Mouse (Mus musculus): ENCODE data around the gene Vangl1.
"Not testable (repeated sequence)": the region's sequence is repeated elsewhere in the genome, so short reads cannot be mapped to it uniquely, and the experiment has no call there.

Gene Vangl1

GRCm38 (mm10) chr3:102169197-102169905, 35.1 kb downstream of the Vangl1 start:
- DNase-seq (ENCODE audit: low spot score), result no peak

- peak; percentile 35 for DNase-seq (ENCODE audit: low spot score)
Observed at GRCm38 (mm10) chr3:102167555-102168210, 36.8 kb downstream of the Vangl1 start.

- DNase-seq (ENCODE audit: low spot score), result no peak
Observed at GRCm38 (mm10) chr3:102166794-102167193, 37.7 kb downstream of the Vangl1 start.

GRCm38 (mm10) chr3:102166287-102166620, 38.2 kb downstream of the Vangl1 start:
- DNase-seq (ENCODE audit: low spot score), result no peak

GRCm38 (mm10) chr3:102165536-102166286, 38.8 kb downstream of the Vangl1 start:
- DNase-seq (ENCODE audit: low spot score), result no peak

GRCm38 (mm10) chr3:102164911-102165310, 39.6 kb downstream of the Vangl1 start:
- DNase-seq (ENCODE audit: low spot score), result no peak

GRCm38 (mm10) chr3:102163861-102164260, 40.6 kb downstream of the Vangl1 start:
- DNase-seq (ENCODE audit: low spot score), result not testable (repeated sequence)

GRCm38 (mm10) chr3:102159423-102160325, 44.8 kb downstream of the Vangl1 start:
- DNase-seq (ENCODE audit: low spot score), result no peak

GRCm38 (mm10) chr3:102158759-102159422, 45.6 kb downstream of the Vangl1 start:
- no peak for DNase-seq (ENCODE audit: low spot score)

GRCm38 (mm10) chr3:102157652-102158051, 46.8 kb downstream of the Vangl1 start:
- DNase-seq (ENCODE audit: low spot score), result no peak

GRCm38 (mm10) chr3:102156737-102157136, 47.8 kb downstream of the Vangl1 start:
- no peak for DNase-seq (ENCODE audit: low spot score)

- no peak for DNase-seq (ENCODE audit: low spot score)
Observed at GRCm38 (mm10) chr3:102154107-102154506, 50.4 kb downstream of the Vangl1 start.

GRCm38 (mm10) chr3:102152872-102153271, 51.6 kb downstream of the Vangl1 start:
- no peak for DNase-seq (ENCODE audit: low spot score)

- no peak for DNase-seq (ENCODE audit: low spot score)
Observed at GRCm38 (mm10) chr3:102152471-102152870, 52.0 kb downstream of the Vangl1 start.

GRCm38 (mm10) chr3:102151850-102152249, 52.6 kb downstream of the Vangl1 start:
- DNase-seq (ENCODE audit: low spot score), result no peak

- DNase-seq (ENCODE audit: low spot score), result no peak
Observed at GRCm38 (mm10) chr3:102149941-102150340, 54.6 kb downstream of the Vangl1 start.

GRCm38 (mm10) chr3:102147189-102147588, 57.3 kb downstream of the Vangl1 start:
- DNase-seq (ENCODE audit: low spot score), result peak; percentile 56

- no peak for DNase-seq (ENCODE audit: low spot score)
Observed at GRCm38 (mm10) chr3:102146428-102146827, 58.1 kb downstream of the Vangl1 start.

GRCm38 (mm10) chr3:102145645-102146386, 58.7 kb downstream of the Vangl1 start:
- peak; percentile 63 for DNase-seq (ENCODE audit: low spot score)

- DNase-seq (ENCODE audit: low spot score), result no peak
Observed at GRCm38 (mm10) chr3:102144401-102144800, 60.1 kb downstream of the Vangl1 start.

- DNase-seq (ENCODE audit: low spot score), result no peak
Observed at GRCm38 (mm10) chr3:102143536-102143935, 61.0 kb downstream of the Vangl1 start.
